Comparison of ENCODE assay signal across 8 mouse cellular contexts in genomic region chr16:38558221-38558748, GRCm38 (mm10). TPM values are rescaled to one million over a fixed set of nuclear protein-coding genes. Genes with fewer than 3 reads are reported as not detected.
DNase-seq lines count a peak whose midpoint lies in the region; ATAC-seq and TF ChIP-seq lines count a peak whose summit lies in the region.

Tmem39a (plus strand) TSS chr16:38558698.

- H3K9ac ChIP-seq in lung, postnatal 0 days (replicated peaks; ENCODE audit: low read depth), result no peak within 1 kb of the TSS
- no peak within 1 kb of the TSS for H3K9ac ChIP-seq in embryonic facial prominence, embryonic 12.5 days
- H3K9ac ChIP-seq in heart, embryonic 13.5 days, result no peak within 1 kb of the TSS
- H3K9ac ChIP-seq in neural tube, embryonic 12.5 days, result no peak within 1 kb of the TSS

- H3K36me3 ChIP-seq in lung, postnatal 0 days (ENCODE audit: insufficient read depth, low read length), result no peaks in the 10 kb centered on the region
- H3K36me3 ChIP-seq in embryonic facial prominence, embryonic 12.5 days, result no peaks in the 10 kb centered on the region
- no peaks in the 10 kb centered on the region for H3K36me3 ChIP-seq in heart, embryonic 13.5 days
- no peaks in the 10 kb centered on the region for H3K36me3 ChIP-seq in neural tube, embryonic 12.5 days

- intact Hi-C loops in left cerebral cortex, postnatal 14 days (cut with DNase I), result no loop called here

- no peaks in the 10 kb centered on the region for H3K4me1 ChIP-seq in lung, postnatal 0 days (ENCODE audit: insufficient read depth, low read depth, low read length)
- no peaks in the 10 kb centered on the region for H3K4me1 ChIP-seq in embryonic facial prominence, embryonic 12.5 days
- H3K4me1 ChIP-seq in heart, embryonic 13.5 days, result peaks cover under 1% of the 10 kb centered on the region; the same call in 1 of the 2 replicates
- H3K4me1 ChIP-seq in neural tube, embryonic 12.5 days, result no peaks in the 10 kb centered on the region

- no peaks in the 10 kb centered on the region for H3K27me3 ChIP-seq in lung, postnatal 0 days (replicated peaks; ENCODE audit: insufficient read depth, low read length)
- peaks cover 7% of the 10 kb centered on the region; the same call in 1 of the 2 replicates for H3K27me3 ChIP-seq in embryonic facial prominence, embryonic 12.5 days
- H3K27me3 ChIP-seq in heart, embryonic 13.5 days (replicated peaks), result peaks cover 45% of the 10 kb centered on the region
- H3K27me3 ChIP-seq in neural tube, embryonic 12.5 days (replicated peaks), result 0 out of 2 replicates have a peak, but pooled peaks cover 12% of the 10 kb centered on the region

- H3K9me3 ChIP-seq in lung, postnatal 0 days (ENCODE audit: low read length), result no peaks in the 10 kb centered on the region
- H3K9me3 ChIP-seq in embryonic facial prominence, embryonic 12.5 days, result no peaks in the 10 kb centered on the region
- no peaks in the 10 kb centered on the region for H3K9me3 ChIP-seq in heart, embryonic 13.5 days
- H3K9me3 ChIP-seq in neural tube, embryonic 12.5 days, result no peaks in the 10 kb centered on the region

- H3K27ac ChIP-seq in lung, postnatal 0 days (ENCODE audit: low read length), result no peak within 1 kb of the TSS
- H3K27ac ChIP-seq in embryonic facial prominence, embryonic 12.5 days, result no peak within 1 kb of the TSS
- no peak within 1 kb of the TSS for H3K27ac ChIP-seq in heart, embryonic 13.5 days (replicated peaks)
- H3K27ac ChIP-seq in neural tube, embryonic 12.5 days, result no peak within 1 kb of the TSS

- TF ChIP-seq EP300 in lung, postnatal 0 days (IDR thresholded peaks at IDR 0.05), result no peak

- H3K4me2 ChIP-seq in lung, postnatal 0 days (replicated peaks; ENCODE audit: low read depth, low read length), result no peak within 1 kb of the TSS
- no peak within 1 kb of the TSS for H3K4me2 ChIP-seq in embryonic facial prominence, embryonic 12.5 days (replicated peaks)
- H3K4me2 ChIP-seq in heart, embryonic 13.5 days, result no peak within 1 kb of the TSS
- no peak within 1 kb of the TSS for H3K4me2 ChIP-seq in neural tube, embryonic 12.5 days (replicated peaks)

- ATAC-seq in lung, postnatal 0 days, result no peak
- ATAC-seq in embryonic facial prominence, embryonic 12.5 days (ENCODE audit: insufficient number of reproducible peaks, insufficient read depth, low FRiP score, low TSS enrichment), result no peak
- no peak for ATAC-seq in heart, embryonic 13.5 days (ENCODE audit: extremely low read depth, insufficient number of reproducible peaks, low FRiP score, low TSS enrichment)
- no peak for ATAC-seq in neural tube, embryonic 12.5 days (ENCODE audit: low FRiP score, low read depth)

- H3K4me3 ChIP-seq in lung, postnatal 0 days (ENCODE audit: low read depth, low read length), result no peak within 1 kb of the TSS
- H3K4me3 ChIP-seq in embryonic facial prominence, embryonic 12.5 days, result no peak within 1 kb of the TSS
- H3K4me3 ChIP-seq in heart, embryonic 13.5 days, result no peak within 1 kb of the TSS
- H3K4me3 ChIP-seq in neural tube, embryonic 12.5 days, result no peak within 1 kb of the TSS

- 81% methylated on average over 3 of the region's 3 CpGs for WGBS in lung, postnatal 0 days
- 80% methylated on average over 3 of the region's 3 CpGs for WGBS in embryonic facial prominence, embryonic 12.5 days
- WGBS in heart, embryonic 13.5 days, result 68% methylated on average over 3 of the region's 3 CpGs
- 74% methylated on average over 3 of the region's 3 CpGs for WGBS in neural tube, embryonic 12.5 days

- DNase-seq in lung, postnatal 0 days (ENCODE audit: low spot score), result no peak
- DNase-seq in lung, postnatal 14 days, result no peak
- no peak for DNase-seq in left cerebral cortex, postnatal 14 days (ENCODE audit: low spot score in 2 of 2)
- DNase-seq in cerebellum, postnatal 10 days, result no peak
- DNase-seq in cerebellum, postnatal 14 days, result no peak

- TF ChIP-seq CTCF in lung, postnatal 0 days (IDR thresholded peaks at IDR 0.05), result no peak

RNA-seq across cellular contexts. Expression of gene Tmem39a, which starts in this region (rescaled TPM):
- 45.2 and 45.9 TPM in 2 replicates for polyA plus RNA-seq in lung, postnatal 0 days (2015; fragmentation: Nextera tagmentation; extraction: Ambion mirVana)
- 119 and 131 TPM in 2 replicates for polyA plus RNA-seq in embryonic facial prominence, embryonic 12.5 days (2016; fragmentation: Nextera tagmentation; extraction: Ambion mirVana)
- 62.0 and 62.8 TPM in 2 replicates for polyA plus RNA-seq in heart, embryonic 13.5 days (2015; fragmentation: Nextera tagmentation; extraction: Ambion mirVana)
- 10 to 100 TPM; 21.7 to 24.5 TPM for total RNA-seq in left cerebral cortex, postnatal 14 days (2021)
- polyA plus RNA-seq in neural tube, embryonic 12.5 days (2016; fragmentation: Nextera tagmentation; extraction: Ambion mirVana), result 67.1 and 68.6 TPM in 2 replicates
